In genomic region chr5:139377468-139378270, GRCm38 (mm10) we compare ENCODE assay signal across 7 mouse cellular contexts. TPM values are rescaled to one million over a fixed set of nuclear protein-coding genes. Genes with fewer than 3 reads are reported as not detected.
DNase-seq lines count a peak whose midpoint lies in the region; ATAC-seq and TF ChIP-seq lines count a peak whose summit lies in the region.

Gpr146 (plus strand) TSS chr5:139377697.

- ATAC-seq in heart, embryonic 15.5 days (replicated peaks; ENCODE audit: insufficient number of reproducible peaks, insufficient read depth, low FRiP score, low read depth): peak; percentile 58
- no peak for ATAC-seq in lung, embryonic 14.5 days (ENCODE audit: insufficient read depth)

- 10% methylated on average over 18 of the region's 18 CpGs for WGBS in heart, embryonic 15.5 days
- WGBS in lung, embryonic 14.5 days: 34% methylated on average over 18 of the region's 18 CpGs

- H3K9me3 ChIP-seq in heart, embryonic 15.5 days (replicated peaks): no peaks in the 10 kb centered on the region
- H3K9me3 ChIP-seq in lung, embryonic 14.5 days (ENCODE audit: low read depth, low read length): no peaks in the 10 kb centered on the region

- no peaks in the 10 kb centered on the region for H3K27me3 ChIP-seq in testis, adult 2 months (ENCODE audit: control insufficient read depth, insufficient read depth, low read length)
- H3K27me3 ChIP-seq in heart, embryonic 15.5 days: no peaks in the 10 kb centered on the region
- no peaks in the 10 kb centered on the region for H3K27me3 ChIP-seq in lung, embryonic 14.5 days (ENCODE audit: insufficient read depth, low read length)

- H3K36me3 ChIP-seq in testis, adult 2 months (ENCODE audit: control insufficient read depth, insufficient read depth, low read length): no peaks in the 10 kb centered on the region
- H3K36me3 ChIP-seq in heart, embryonic 15.5 days: no peaks in the 10 kb centered on the region
- no peaks in the 10 kb centered on the region for H3K36me3 ChIP-seq in lung, embryonic 14.5 days (ENCODE audit: insufficient read depth)

- no peak for TF ChIP-seq CTCF in testis, adult 2 months (IDR thresholded peaks at IDR 0.05; ENCODE audit: control insufficient read depth, insufficient read depth, insufficient replicate concordance, low read depth, low read length)
- no peak for TF ChIP-seq CTCF in lung, embryonic 14.5 days (IDR thresholded peaks at IDR 0.05; ENCODE audit: low read depth)

- H3K4me2 ChIP-seq in heart, embryonic 15.5 days: peak within 1 kb of the TSS; percentile 81
- H3K4me2 ChIP-seq in lung, embryonic 14.5 days: peak within 1 kb of the TSS; percentile 90

- no peak for DNase-seq in testis, postnatal 14 days (ENCODE audit: low spot score)
- DNase-seq in kidney, postnatal 25 days: peak; percentile 87 to 92
- peak; percentile 77 for DNase-seq in lung, embryonic 14.5 days
- DNase-seq in thymus, postnatal 4 days: peak; percentile 60

- peak within 1 kb of the TSS; percentile 61 for H3K27ac ChIP-seq in testis, adult 2 months (ENCODE audit: control insufficient read depth, insufficient read depth, low read depth, low read length)
- peak within 1 kb of the TSS; percentile 95 for H3K27ac ChIP-seq in brown adipose tissue, adult 24 weeks (replicated peaks; ENCODE audit: low read depth, low read length)
- H3K27ac ChIP-seq in heart, embryonic 15.5 days: peak within 1 kb of the TSS; percentile 98
- H3K27ac ChIP-seq in lung, embryonic 14.5 days (ENCODE audit: low read depth): peak within 1 kb of the TSS; percentile 85

- H3K9ac ChIP-seq in heart, embryonic 15.5 days: peak within 1 kb of the TSS; percentile 48
- peak within 1 kb of the TSS; percentile 20; the same call in 1 of the 2 replicates for H3K9ac ChIP-seq in lung, embryonic 14.5 days

- peaks cover 31% of the 10 kb centered on the region for H3K4me1 ChIP-seq in testis, adult 2 months (ENCODE audit: control insufficient read depth, insufficient read depth, low read length)
- peaks cover 50% of the 10 kb centered on the region for H3K4me1 ChIP-seq in brown adipose tissue, adult 24 weeks (ENCODE audit: control insufficient read depth, insufficient read depth, insufficient read length, low read length)
- peaks cover 69% of the 10 kb centered on the region for H3K4me1 ChIP-seq in heart, embryonic 15.5 days (replicated peaks)
- H3K4me1 ChIP-seq in lung, embryonic 14.5 days (ENCODE audit: insufficient read depth): peaks cover 40% of the 10 kb centered on the region

- H3K4me3 ChIP-seq in testis, adult 2 months (ENCODE audit: control insufficient read depth, low read depth, low read length): no peak within 1 kb of the TSS
- H3K4me3 ChIP-seq in brown adipose tissue, adult 24 weeks (ENCODE audit: insufficient read depth, low read depth, low read length): no peak within 1 kb of the TSS
- H3K4me3 ChIP-seq in heart, embryonic 15.5 days: peak within 1 kb of the TSS; percentile 18; the same call in 1 of the 2 replicates
- no peak within 1 kb of the TSS for H3K4me3 ChIP-seq in lung, embryonic 14.5 days (ENCODE audit: low read depth, low read length)

- no peak for TF ChIP-seq POLR2A in testis, adult 2 months (IDR thresholded peaks at IDR 0.05; ENCODE audit: control insufficient read depth, low read depth, low read length)

RNA-seq across cellular contexts. Expression of gene Gpr146, which starts in this region (rescaled TPM):
- 1.2 TPM in 2 replicates for polyA plus RNA-seq in testis, adult 2 months (2012; rRNA removed)
- 18.1 and 19.7 TPM in 2 replicates for polyA plus RNA-seq in brown adipose tissue, adult 24 weeks (2012; ENCODE audit: insufficient read depth, insufficient read length, missing spikeins)
- 14.0 and 14.7 TPM in 2 replicates for polyA plus RNA-seq in heart, embryonic 15.5 days (2015; fragmentation: Nextera tagmentation; extraction: Ambion mirVana)
- polyA plus RNA-seq in lung, embryonic 14.5 days (2014; fragmentation: Nextera tagmentation; extraction: Ambion mirVana): 3.5 and 4.3 TPM in 2 replicates
